Mouse (Mus musculus): ENCODE data around the gene Rbm48. TPM values are rescaled to one million over a fixed set of nuclear protein-coding genes. Genes with fewer than 3 reads are reported as not detected.
A peak's percentile ranks its signal among the peaks of the same experiment; 100 is the strongest.

The Rbm48 gene
- total RNA-seq, 2 experiments from 2014 or later = 13.0 to 27.4 TPM

DNA sequence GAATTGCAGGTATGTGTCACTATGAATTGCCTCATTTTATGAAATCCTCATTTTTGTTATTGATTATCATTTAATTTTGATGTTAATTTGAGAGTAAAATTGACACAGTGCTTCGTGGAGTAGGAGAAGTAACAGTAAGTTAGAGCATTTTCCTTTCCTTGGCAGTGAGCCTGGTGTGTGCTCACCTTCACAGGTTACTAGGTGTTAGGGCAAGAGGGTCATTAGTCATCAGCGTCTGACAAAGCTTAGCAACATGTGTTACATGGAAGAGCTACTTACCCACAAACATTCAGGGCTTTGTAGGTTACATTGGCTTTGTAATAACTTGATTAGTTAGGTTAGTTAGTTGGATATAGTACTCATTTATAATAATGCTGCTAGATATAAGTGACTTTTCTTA lies 42.2 kb downstream of the Rbm48 start:
- ATAC-seq (replicated peaks; ENCODE audit: poor library complexity) = no peak

DNA sequence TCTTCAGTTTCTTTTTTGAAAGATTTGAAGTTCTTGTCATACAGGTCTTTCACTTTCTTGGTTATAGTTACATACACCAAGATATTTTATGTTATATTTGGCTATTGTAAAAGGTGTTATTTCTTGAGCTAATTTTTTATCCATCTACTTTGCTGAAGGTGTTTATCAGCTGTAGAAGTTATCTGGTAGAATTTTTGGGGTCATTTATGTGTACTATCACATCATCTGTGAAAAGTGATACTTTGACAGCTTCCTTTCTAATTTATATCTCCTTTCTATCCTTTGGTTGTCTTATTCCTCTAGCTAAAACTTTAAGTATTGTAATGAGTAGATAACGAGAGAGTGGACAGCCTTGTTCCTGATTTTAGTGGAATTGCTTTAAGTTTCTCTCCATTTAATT lies 44.9 kb downstream of the Rbm48 start:
- ATAC-seq (replicated peaks; ENCODE audit: poor library complexity) = no peak

DNA sequence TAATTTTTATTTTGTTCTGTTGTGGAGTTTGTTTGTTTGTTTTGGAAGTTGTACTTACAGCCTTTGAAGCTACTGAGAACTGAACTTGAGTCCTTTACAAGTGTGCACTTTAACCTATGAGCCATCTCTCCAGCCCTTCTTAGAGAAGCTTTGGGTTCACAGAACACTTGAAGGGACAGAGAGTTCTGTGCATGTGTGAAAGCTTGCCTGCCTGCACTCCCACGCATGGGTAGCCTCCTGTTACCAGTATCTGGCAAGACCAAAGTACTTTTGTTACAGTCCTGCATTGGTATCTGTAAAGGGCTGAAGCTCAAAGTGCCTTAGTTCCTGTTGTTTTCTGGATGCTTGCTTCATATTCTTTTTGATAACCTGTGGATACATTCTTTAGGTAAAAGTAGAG lies 50.2 kb downstream of the Rbm48 start:
- ATAC-seq (replicated peaks; ENCODE audit: poor library complexity) = no peak

DNA sequence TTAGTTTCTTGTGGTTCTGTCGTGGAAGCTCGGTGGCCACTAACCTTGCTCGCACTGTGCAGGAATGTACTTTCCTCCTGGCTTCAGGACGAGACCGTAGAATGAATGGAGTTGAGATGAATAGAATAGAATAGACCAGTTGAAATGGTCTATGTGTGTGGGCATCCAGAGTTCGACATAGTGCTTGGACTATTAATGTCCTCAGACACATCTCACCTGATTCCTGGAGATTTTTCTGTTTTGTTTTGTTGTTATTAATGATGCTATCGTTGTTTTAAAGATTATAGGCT lies 52.0 kb downstream of the Rbm48 start:
- ATAC-seq (replicated peaks; ENCODE audit: poor library complexity) = no peak

DNA sequence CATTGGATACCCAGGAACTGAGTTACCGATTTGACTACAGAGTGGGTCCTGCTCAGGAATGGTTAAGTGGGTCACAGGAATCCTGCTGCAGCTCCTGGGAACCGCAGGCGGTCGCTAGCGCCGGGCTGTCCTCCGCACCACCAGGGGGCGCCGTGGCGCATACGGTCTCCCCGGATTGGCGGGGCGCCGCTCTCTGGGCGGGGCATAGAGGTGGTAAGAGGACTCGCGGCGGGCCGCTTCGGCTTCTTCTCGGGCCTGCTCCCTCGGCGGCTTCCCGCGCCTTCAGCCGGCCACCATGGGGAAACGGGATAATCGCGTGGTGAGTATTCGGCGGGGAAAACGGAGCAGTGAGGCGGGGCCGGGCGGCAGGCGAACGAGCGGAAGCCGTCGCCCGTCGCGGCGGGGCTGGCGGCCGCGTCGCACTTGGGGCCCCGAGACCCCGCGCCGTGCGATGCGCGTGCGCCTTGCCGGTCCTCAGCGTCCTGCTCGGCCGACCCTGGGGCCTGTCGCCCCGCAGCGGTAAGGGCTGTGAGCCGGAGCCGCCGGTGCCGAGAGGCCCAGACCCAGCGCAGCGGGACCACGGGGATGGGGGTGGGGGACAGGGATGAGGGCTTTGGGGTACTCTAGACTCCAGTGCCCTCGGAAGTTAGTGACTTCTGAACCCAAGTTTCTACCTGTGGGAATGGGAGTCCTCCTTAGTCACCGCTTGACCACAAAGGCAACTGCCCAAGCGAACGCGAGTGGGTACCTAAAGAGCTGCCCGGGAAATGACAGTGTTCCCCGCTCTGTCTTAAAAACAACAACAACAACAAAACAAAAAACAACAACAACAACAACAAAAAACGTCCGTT lies 52.5 kb downstream of the Rbm48 start, which contains the start of gene Fam133b:
Gene Fam133b (plus strand): TSS at position 205 of the 851 bp plus-strand sequence.
- ATAC-seq (replicated peaks; ENCODE audit: poor library complexity) = peak; percentile 97

DNA sequence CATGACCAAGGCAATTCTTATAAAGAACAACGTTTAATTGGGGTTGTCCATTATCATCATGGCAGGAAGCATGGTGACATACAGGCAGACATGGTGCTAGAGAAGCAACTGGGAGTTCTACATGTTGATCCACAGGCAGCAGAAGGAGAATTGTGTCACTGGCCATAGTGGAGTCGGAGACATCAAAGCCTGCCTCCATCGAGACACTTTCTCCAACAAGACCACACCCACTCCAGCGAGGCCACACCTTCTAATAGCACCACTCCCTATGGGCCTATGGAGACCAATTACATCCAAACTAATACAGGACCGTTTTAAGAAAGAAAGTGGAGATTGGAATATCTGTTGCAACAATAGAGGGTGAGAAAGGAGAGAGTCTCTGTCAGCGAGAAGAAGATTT lies 54.5 kb downstream of the Rbm48 start:
- no peak for ATAC-seq (replicated peaks; ENCODE audit: poor library complexity)

DNA sequence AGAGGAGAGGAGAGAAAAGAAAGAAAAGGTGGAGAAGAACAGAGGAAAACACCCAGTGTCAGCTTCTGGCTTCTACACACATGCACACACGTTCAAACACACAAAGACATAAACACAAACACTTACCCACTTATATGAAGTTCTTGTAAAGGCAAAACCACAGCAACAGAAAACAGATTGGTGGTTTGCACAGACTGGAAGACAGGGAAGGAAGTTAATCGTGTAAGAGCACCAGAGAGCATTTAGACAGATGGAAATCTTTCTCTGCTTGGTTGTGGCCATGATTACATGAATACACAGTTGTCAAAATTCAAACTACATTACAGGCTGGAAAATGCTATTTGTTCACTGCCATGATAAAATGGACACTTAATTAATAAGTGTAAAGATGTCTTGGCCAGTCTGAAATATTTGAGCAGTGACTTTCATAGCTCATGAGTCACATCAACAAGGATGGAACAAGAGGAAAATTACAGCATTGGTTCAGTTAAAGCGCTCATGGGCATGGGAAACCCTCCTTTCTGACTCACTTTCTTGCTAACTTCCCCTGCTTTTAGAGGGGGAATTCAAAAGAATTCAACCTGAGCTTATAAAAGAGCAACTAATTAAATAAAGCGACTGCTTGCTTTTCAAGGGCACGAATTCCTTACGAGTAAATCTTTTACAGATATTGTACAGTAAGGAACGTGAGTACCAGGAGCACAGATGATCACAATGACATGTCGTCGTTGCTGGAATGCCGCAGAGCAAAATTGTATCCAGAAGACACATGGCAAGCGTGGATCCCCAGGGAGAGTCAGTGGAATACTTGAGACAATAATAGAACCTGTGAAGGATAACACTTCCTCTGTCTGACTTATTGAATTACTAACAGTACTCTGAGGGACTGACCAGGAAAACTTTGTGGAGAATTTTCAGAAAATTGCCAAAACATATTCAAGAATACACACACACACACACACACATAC lies 57.6 kb downstream of the Rbm48 start:
- peak; percentile 51 for ATAC-seq (replicated peaks; ENCODE audit: poor library complexity)

DNA sequence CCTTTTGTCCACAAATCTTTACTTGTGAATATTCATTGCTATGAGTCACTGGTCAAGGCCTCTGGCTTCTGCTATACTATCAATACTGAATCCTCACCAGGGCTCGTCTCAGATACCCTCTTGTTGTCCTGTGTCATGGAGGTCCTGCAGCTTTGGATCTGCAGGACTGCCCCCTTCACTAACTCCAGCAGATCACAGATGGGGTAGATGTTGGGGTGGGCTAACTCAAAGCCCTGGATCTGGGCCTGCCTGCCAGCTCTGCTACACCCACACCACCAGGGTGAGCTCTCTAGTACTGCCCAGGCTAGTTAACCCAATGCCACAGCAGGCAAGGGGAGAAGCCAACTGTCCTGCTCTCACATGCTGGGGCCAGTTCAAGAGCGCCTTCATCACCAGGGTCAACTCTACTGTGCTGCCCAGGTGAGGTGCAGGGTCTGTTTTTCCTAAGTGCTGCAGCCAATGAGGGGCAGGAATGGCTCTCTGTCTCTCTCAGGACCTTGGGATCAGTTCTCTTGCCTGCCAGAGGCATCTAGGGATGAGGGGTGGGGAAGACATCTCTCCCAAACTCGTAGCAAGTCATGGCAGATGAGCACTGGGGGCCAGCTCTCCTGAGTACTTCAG lies 59.7 kb downstream of the Rbm48 start:
- no peak for ATAC-seq (replicated peaks; ENCODE audit: poor library complexity)

Other genes with a start within 250 kb of the Rbm48 start
- 82.1 and 105 TPM in 2 replicates for gene Fam133b, start 52.8 kb downstream of the Rbm48 start, total RNA-seq (2015)
- 98.5 and 129 TPM in 2 replicates for gene Fam133b, start 52.8 kb downstream of the Rbm48 start, total RNA-seq (2017)
- gene 1700109H08Rik, start 25.0 kb downstream of the Rbm48 start, total RNA-seq (2015) = 21.7 and 34.3 TPM in 2 replicates
- gene 1700109H08Rik, start 25.0 kb downstream of the Rbm48 start, total RNA-seq (2017) = 13.2 and 14.0 TPM in 2 replicates
- 18.6 and 34.9 TPM in 2 replicates for gene Pex1, start 519 bp downstream of the Rbm48 start, total RNA-seq (2015)
- gene Pex1, start 519 bp downstream of the Rbm48 start, total RNA-seq (2017) = 17.3 and 19.4 TPM in 2 replicates
- not detected in 2 replicates for gene Tmbim7, start 54.6 kb upstream of the Rbm48 start, total RNA-seq (2015)
- gene Tmbim7, start 54.6 kb upstream of the Rbm48 start, total RNA-seq (2017) = 0.68 TPM in 1 of 2 replicates, not detected in the other
- 112 and 131 TPM in 2 replicates for gene Gatad1, start 60.6 kb upstream of the Rbm48 start, total RNA-seq (2015)
- gene Gatad1, start 60.6 kb upstream of the Rbm48 start, total RNA-seq (2017) = 179 and 200 TPM in 2 replicates
- 22.9 and 25.9 TPM in 2 replicates for gene Ankib1, start 206.3 kb upstream of the Rbm48 start, total RNA-seq (2015)
- 31.0 and 34.5 TPM in 2 replicates for gene Ankib1, start 206.3 kb upstream of the Rbm48 start, total RNA-seq (2017)
- gene Krit1, start 206.6 kb upstream of the Rbm48 start, total RNA-seq (2015) = 50.4 and 69.6 TPM in 2 replicates
- gene Krit1, start 206.6 kb upstream of the Rbm48 start, total RNA-seq (2017) = 40.6 and 61.2 TPM in 2 replicates
- gene Lrrd1, start 248.6 kb upstream of the Rbm48 start, total RNA-seq (2015) = not detected in 2 replicates
- gene Lrrd1, start 248.6 kb upstream of the Rbm48 start, total RNA-seq (2017) = 0.03 and 0.12 TPM in 2 replicates

All from megakaryocyte progenitor cell, adult 5-6 weeks (primary cell).